Mouse (Mus musculus) limb, embryonic 13.5 days (tissue): ENCODE data around the gene 2310034G01Rik. TPM values are rescaled to one million over a fixed set of nuclear protein-coding genes. Genes with fewer than 3 reads are reported as not detected.

ENCODE experiments used
- ATAC-seq: fragments of 200-750 bp; cut with Nextera tagmentation; 2 replicates; pipeline ENCODE4 v1.8.0; 2017; ENCODE audit warnings: low read depth, moderate number of reproducible peaks, moderate TSS enrichment; ENCODE audit not compliant: low FRiP score
- H3K27ac ChIP-seq: fragments of 300-500 bp; sonication (generic); 2 replicates; pipeline ENCODE4 v1.5.1; 2015; ENCODE audit warnings: inconsistent platforms, mild to moderate bottlenecking, moderate library complexity
- H3K27me3 ChIP-seq: fragments of 300-500 bp; sonication (generic); 2 replicates; pipeline ENCODE4 v1.6.1; 2015; ENCODE audit warnings: mild to moderate bottlenecking, inconsistent platforms
- H3K36me3 ChIP-seq: fragments of 300-500 bp; sonication (generic); 2 replicates; pipeline ENCODE4 v1.6.1; 2015; ENCODE audit warnings: inconsistent platforms, mild to moderate bottlenecking, moderate library complexity
- H3K4me1 ChIP-seq: fragments of 300-500 bp; sonication (generic); 2 replicates; pipeline ENCODE4 v1.6.1; 2015; ENCODE audit warnings: inconsistent platforms
- H3K4me2 ChIP-seq: fragments of 300-500 bp; sonication (generic); replicated peaks from 2 replicates; pipeline ENCODE4 v1.6.1; 2015; ENCODE audit warnings: inconsistent platforms, mild to moderate bottlenecking, moderate library complexity
- H3K4me3 ChIP-seq: fragments of 300-500 bp; sonication (generic); 2 replicates; pipeline ENCODE4 v1.5.1; 2015; ENCODE audit warnings: moderate library complexity, mild to moderate bottlenecking, inconsistent platforms
- H3K9ac ChIP-seq: fragments of 300-500 bp; sonication (generic); 2 replicates; pipeline ENCODE4 v1.6.1; 2015; ENCODE audit warnings: mild to moderate bottlenecking, inconsistent platforms
- H3K9me3 ChIP-seq: fragments of 300-500 bp; sonication (generic); 2 replicates; pipeline ENCODE4 v1.6.1; 2016; ENCODE audit warnings: inconsistent platforms
- WGBS: fragments of 180-500 bp; shearing (Covaris S2); methylation state at CpG from one replicate; pipeline ENCODE4 v1.1.7; 2015; 5-methylcytosine and 5-hydroxymethylcytosine counted together
- polyA plus RNA-seq: library from polyadenylated mRNA; unstranded; fragments of >200 nt; fragmentation: Nextera tagmentation; extraction: Ambion mirVana; gene quantifications from 2 replicates; pipeline ENCODE4 v1.2.1, GENCODE M21; 2015

Gene 2310034G01Rik
- polyA plus RNA-seq, 1 experiment from 2014 or later, result 2.7 TPM

DNA sequence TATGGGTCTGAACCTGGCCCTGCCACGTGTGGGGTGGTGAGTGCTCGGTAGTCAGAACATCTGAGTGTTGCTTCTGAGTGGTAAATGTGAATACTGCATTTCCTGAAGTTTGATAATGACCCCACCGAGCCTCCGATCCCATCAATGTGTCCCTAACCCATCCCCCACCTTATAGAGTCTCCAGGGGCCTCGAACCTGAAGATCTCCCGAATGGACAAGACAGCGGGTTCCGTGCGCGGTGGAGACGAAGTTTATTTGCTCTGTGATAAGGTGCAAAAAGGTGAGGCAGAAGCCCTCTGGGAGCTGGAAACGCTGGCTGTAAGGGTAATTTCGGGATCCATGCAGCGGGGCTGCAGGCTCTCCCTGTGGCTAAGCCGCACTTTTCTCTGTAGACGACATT lies 42.3 kb downstream of the 2310034G01Rik start:
- peaks cover 37% of the 10 kb centered on the region for H3K36me3 ChIP-seq
- no peak overlapping the region for H3K9ac ChIP-seq
- H3K4me2 ChIP-seq, result no peak overlapping the region
- H3K4me1 ChIP-seq, result peaks cover 25% of the 10 kb centered on the region
- H3K27ac ChIP-seq, result no peak overlapping the region
- no peaks in the 10 kb centered on the region for H3K9me3 ChIP-seq
- H3K27me3 ChIP-seq, result peaks cover 42% of the 10 kb centered on the region
- no peak for ATAC-seq
- 79% methylated on average over 16 of the region's 16 CpGs for WGBS
- no peak overlapping the region for H3K4me3 ChIP-seq

GRCm38 (mm10) chr19:46306751-46307289 lies 43.3 kb downstream of the 2310034G01Rik start:
- ATAC-seq, result no peak
- H3K4me2 ChIP-seq, result 0 out of 2 replicates have a peak overlapping the region, but pooled peaks have one; percentile 99
- H3K9ac ChIP-seq, result no peak overlapping the region
- H3K9me3 ChIP-seq, result no peaks in the 10 kb centered on the region
- H3K27ac ChIP-seq, result no peak overlapping the region
- H3K4me1 ChIP-seq, result peaks cover 25% of the 10 kb centered on the region
- H3K36me3 ChIP-seq, result peaks cover 27% of the 10 kb centered on the region
- peaks cover 37% of the 10 kb centered on the region for H3K27me3 ChIP-seq
- 92% methylated on average over 9 of the region's 9 CpGs for WGBS
- no peak overlapping the region for H3K4me3 ChIP-seq

GRCm38 (mm10) chr19:46306268-46306610 lies 43.9 kb downstream of the 2310034G01Rik start:
- Histone ChIP-seq H3K27ac (no peak overlapping the region), H3K9ac (peak overlapping the region; percentile 75), H3K4me1 (peaks cover 25% of the 10 kb centered on the region), H3K4me2 (peak overlapping the region; percentile 99), H3K9me3 (no peaks in the 10 kb centered on the region), H3K36me3 (peaks cover 21% of the 10 kb centered on the region), H3K27me3 (peaks cover 33% of the 10 kb centered on the region), H3K4me3 (peak overlapping the region; percentile 70)
- 51% methylated on average over 5 of the region's 5 CpGs for WGBS
- ATAC-seq, result no peak

DNA sequence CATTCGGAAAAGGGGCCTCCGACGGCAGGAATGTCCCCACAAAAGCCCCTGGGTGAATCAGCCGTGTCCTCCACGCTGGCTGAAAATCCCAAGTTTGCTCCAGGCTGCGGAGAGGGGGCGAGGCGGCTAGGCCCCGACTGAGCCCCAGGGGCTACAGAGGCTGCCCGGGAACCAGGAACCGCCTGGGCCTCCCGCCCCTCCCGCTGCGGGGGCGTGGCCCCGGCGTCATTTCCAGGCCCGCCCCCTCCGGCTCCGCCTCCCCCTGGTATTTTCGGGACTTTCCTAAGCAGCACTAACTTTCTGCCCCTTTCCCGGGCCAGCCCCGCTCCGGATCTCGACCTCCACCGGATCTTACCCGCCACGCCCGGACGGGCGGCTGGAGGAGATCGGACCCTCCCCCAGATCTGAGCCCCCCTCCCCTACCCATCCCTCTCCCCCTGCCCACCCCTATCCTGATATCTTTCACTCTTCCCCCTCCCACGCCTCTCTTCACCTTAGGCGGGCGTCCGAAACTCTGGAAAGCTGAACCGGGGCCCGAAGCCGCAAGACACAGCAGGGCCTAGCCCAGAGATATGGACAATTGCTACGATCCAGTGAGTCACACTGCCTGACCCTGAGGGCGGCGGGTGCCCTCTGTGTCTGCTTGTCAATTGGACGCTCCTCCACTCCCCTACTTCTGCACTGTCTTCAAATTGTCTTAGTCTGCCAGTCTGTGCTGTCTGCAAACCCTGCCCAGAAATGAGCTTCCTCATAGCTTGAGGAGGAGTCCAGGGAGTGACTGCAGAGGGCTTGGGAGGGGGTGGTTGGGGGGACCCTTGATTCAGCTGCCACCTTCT lies 44.5 kb downstream of the 2310034G01Rik start:
- WGBS, result 1% methylated on average over 43 of the region's 43 CpGs
- Histone ChIP-seq H3K36me3 (peaks cover 15% of the 10 kb centered on the region), H3K4me1 (peaks cover 25% of the 10 kb centered on the region), H3K4me3 (peak overlapping the region; percentile 70), H3K27ac (peak overlapping the region; percentile 10; the same call in 1 of the 2 replicates), H3K9ac (peak overlapping the region; percentile 75), H3K27me3 (peaks cover 33% of the 10 kb centered on the region), H3K9me3 (no peaks in the 10 kb centered on the region), H3K4me2 (peak overlapping the region; percentile 99)
- peak; percentile 72 for ATAC-seq

- H3K4me3 ChIP-seq, result peak overlapping the region; percentile 70
- ATAC-seq, result 0 out of 2 replicates have a peak, but pooled peaks have one; percentile 16
- H3K4me1 ChIP-seq, result peaks cover 25% of the 10 kb centered on the region
- H3K9me3 ChIP-seq, result no peaks in the 10 kb centered on the region
- peak overlapping the region; percentile 99 for H3K4me2 ChIP-seq
- under 1% methylated on average over 34 of the region's 34 CpGs for WGBS
- H3K27me3 ChIP-seq, result peaks cover 33% of the 10 kb centered on the region
- peaks cover 8% of the 10 kb centered on the region for H3K36me3 ChIP-seq
- H3K9ac ChIP-seq, result peak overlapping the region; percentile 75
- H3K27ac ChIP-seq, result peak overlapping the region; percentile 55; the same call in 1 of the 2 replicates
Measured at GRCm38 (mm10) chr19:46304908-46305333, 45.2 kb downstream of the 2310034G01Rik start.

- H3K4me3 ChIP-seq, result peak within 1 kb of the TSS; percentile 70
- H3K27me3 ChIP-seq, result peaks cover 28% of the 10 kb centered on the region
- H3K9me3 ChIP-seq, result no peaks in the 10 kb centered on the region
- H3K36me3 ChIP-seq, result 0 out of 2 replicates have a peak, but pooled peaks cover 4% of the 10 kb centered on the region
- WGBS, result under 1% methylated on average over 39 of the region's 39 CpGs
- H3K4me1 ChIP-seq, result peaks cover 25% of the 10 kb centered on the region
- peak within 1 kb of the TSS; percentile 55; the same call in 1 of the 2 replicates for H3K27ac ChIP-seq
- H3K4me2 ChIP-seq, result peak within 1 kb of the TSS; percentile 99
- H3K9ac ChIP-seq, result peak within 1 kb of the TSS; percentile 75
- peak; percentile 88 for ATAC-seq
Measured at GRCm38 (mm10) chr19:46304216-46304841, 45.8 kb downstream of the 2310034G01Rik start, which contains the start of gene Nfkb2. TSS of gene Nfkb2 (plus strand) at chr19:46304320.

DNA sequence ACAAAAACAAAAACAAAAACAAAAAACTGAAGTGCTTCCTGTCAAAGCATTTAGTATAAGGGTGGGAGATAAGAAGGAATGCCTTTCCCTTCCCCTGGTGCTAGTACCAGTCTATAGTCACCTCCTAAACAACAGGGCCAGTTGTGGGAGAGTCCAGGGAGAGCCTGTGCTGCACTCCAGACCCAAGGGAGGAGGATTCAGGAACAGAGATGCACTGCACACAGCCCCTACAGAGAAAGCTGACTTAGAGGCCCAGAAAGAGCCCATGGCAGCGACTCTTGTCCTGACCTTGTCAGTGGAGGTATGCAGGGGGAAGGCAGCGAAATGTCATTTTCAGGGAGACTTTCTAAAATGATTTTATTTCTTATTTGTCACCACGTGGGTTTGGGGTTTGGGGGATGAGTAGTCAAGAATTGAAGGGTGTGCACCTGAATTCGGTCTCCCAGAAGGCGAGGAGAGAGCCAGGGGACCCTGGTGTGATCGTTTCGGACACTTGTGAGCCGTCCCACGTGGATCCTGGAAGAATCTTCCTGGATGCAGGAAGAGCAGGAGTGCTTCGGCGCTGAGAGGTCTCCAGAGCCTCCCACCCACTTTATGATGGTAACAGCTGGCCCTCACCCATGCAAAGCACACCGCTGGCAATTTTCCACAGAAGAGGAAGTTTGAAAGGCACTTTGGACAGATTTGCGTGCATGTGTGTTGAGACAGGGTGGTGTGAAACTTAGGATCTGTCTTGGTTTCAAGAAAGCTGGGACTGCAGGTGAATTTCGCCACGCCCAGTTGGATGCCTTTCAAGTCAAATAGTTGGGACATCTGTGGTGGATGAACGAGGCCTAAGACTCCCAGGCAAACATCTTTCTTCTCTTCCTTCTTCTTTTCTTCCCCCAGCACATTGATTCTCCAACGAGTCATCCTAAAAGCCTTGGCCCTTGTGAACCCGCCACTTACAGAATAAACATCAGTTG lies 46.6 kb downstream of the 2310034G01Rik start:
- no peak for ATAC-seq
- WGBS, result 51% methylated on average over 18 of the region's 18 CpGs
- H3K4me3 ChIP-seq, result peak overlapping the region; percentile 70
- H3K9me3 ChIP-seq, result no peaks in the 10 kb centered on the region
- 0 out of 2 replicates have a peak, but pooled peaks cover 4% of the 10 kb centered on the region for H3K36me3 ChIP-seq
- H3K4me2 ChIP-seq, result peak overlapping the region; percentile 99
- peak overlapping the region; percentile 75; the same call in 1 of the 2 replicates for H3K9ac ChIP-seq
- peaks cover 26% of the 10 kb centered on the region for H3K27me3 ChIP-seq
- H3K27ac ChIP-seq, result no peak overlapping the region
- H3K4me1 ChIP-seq, result peaks cover 20% of the 10 kb centered on the region

- H3K27me3 ChIP-seq, result peaks cover 19% of the 10 kb centered on the region
- H3K36me3 ChIP-seq, result 0 out of 2 replicates have a peak, but pooled peaks cover 3% of the 10 kb centered on the region
- 85% methylated on average over 4 of the region's 4 CpGs for WGBS
- no peak overlapping the region for H3K9ac ChIP-seq
- H3K4me2 ChIP-seq, result no peak overlapping the region
- no peak overlapping the region for H3K27ac ChIP-seq
- ATAC-seq, result no peak
- no peaks in the 10 kb centered on the region for H3K9me3 ChIP-seq
- H3K4me1 ChIP-seq, result peaks cover 19% of the 10 kb centered on the region
- H3K4me3 ChIP-seq, result no peak overlapping the region
Measured at GRCm38 (mm10) chr19:46302551-46302950, 47.6 kb downstream of the 2310034G01Rik start.

DNA sequence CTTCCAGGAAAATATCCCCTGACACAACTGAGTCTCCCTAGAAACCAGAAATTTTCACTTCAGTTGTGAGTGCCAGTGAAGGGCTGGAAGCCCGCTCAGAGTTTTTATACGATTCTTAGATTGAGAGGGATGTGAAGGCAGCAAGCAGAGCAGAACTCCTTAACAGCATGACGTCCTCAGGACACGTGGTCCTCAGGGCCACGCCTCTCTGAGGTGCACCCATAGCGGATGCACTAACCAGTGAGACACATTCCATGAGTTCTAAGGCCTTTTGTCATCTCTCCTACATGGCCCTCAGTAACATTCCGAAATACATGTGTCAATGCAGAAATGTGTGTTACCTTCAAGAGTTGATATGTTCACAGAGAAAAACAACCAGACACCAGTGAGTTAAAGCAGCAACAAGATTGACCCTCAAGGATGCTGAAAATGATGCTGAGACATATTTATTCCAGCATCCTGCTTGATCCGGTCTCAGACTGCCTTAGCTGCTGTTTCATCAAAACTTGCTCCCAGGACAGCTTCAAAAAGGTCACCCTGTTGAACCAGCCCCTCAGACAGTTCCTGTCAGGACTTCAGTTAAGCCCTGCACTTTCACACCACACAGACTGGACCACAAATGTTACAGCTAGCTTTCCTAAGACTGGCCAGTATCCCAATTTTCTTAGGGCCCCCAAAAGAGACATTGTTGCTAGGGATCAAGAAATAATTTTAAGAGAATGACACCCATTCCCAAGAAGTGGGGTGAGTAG lies 49.6 kb downstream of the 2310034G01Rik start:
- 0 out of 2 replicates have a peak, but pooled peaks cover 5% of the 10 kb centered on the region for H3K27me3 ChIP-seq
- no peak overlapping the region for H3K4me3 ChIP-seq
- H3K27ac ChIP-seq, result no peak overlapping the region
- no peak for ATAC-seq
- H3K9me3 ChIP-seq, result no peaks in the 10 kb centered on the region
- peaks cover 13% of the 10 kb centered on the region for H3K4me1 ChIP-seq
- no peaks in the 10 kb centered on the region for H3K36me3 ChIP-seq
- WGBS, result 39% methylated on average over 8 of the region's 8 CpGs
- no peak overlapping the region for H3K4me2 ChIP-seq
- no peak overlapping the region for H3K9ac ChIP-seq
